Mouse (Mus musculus) embryonic fibroblast, embryonic 13.5 days (primary cell): ENCODE results near the gene Asb10.

ENCODE experiments used
- CTCF ChIP-seq: IDR thresholded peaks from 2 replicates; pipeline ENCODE4 v1.5.1; 2011; ENCODE audit warnings: mild to moderate bottlenecking, control low read depth, low read length, moderate library complexity, borderline replicate concordance; ENCODE audit not compliant: insufficient read depth
- POLR2A ChIP-seq: IDR thresholded peaks from 2 replicates; pipeline ENCODE4 v1.6.1; 2011; ENCODE audit warnings: low read depth, mild to moderate bottlenecking, control low read depth, low read length, moderate library complexity

- TF ChIP-seq POLR2A (no peak), CTCF (no peak)
Observed at GRCm38 (mm10) chr5:24508406-24508805, 32.4 kb downstream of the Asb10 start.
